Mouse (Mus musculus) intestine, embryonic 15.5 days (tissue): ENCODE measurements at regions not wholly inside any gene's neighbourhood (a gene's known extent, or its start where the extent isn't known, plus 50 kb on each side); places are given as distances from the start of the nearest gene placed in this dataset.

Experiments
- ATAC-seq: fragments of 200-750 bp; cut with Nextera tagmentation; 2 replicates; pipeline ENCODE4 v1.8.0; 2017; ENCODE audit warnings: moderate TSS enrichment, moderate library complexity
- H3K27ac ChIP-seq: fragments of 300-500 bp; sonication (generic); 2 replicates; pipeline ENCODE4 v1.5.1; 2015; ENCODE audit warnings: mild to moderate bottlenecking, inconsistent platforms
- H3K27me3 ChIP-seq: fragments of 300-500 bp; sonication (generic); replicated peaks from 2 replicates; pipeline ENCODE4 v1.6.1; 2015; ENCODE audit warnings: inconsistent platforms
- H3K36me3 ChIP-seq: fragments of 300-500 bp; sonication (generic); 2 replicates; pipeline ENCODE4 v1.6.1; 2015; ENCODE audit warnings: inconsistent platforms
- H3K4me1 ChIP-seq: fragments of 300-500 bp; sonication (generic); replicated peaks from 2 replicates; pipeline ENCODE4 v1.6.1; 2015; ENCODE audit warnings: inconsistent platforms
- H3K4me2 ChIP-seq: fragments of 300-500 bp; sonication (generic); replicated peaks from 2 replicates; pipeline ENCODE4 v1.6.1; 2015; ENCODE audit warnings: mild to moderate bottlenecking, inconsistent platforms
- H3K4me3 ChIP-seq: fragments of 300-500 bp; sonication (generic); replicated peaks from 2 replicates; pipeline ENCODE4 v1.5.1; 2015; ENCODE audit warnings: inconsistent platforms
- H3K9ac ChIP-seq: fragments of 300-500 bp; sonication (generic); 2 replicates; pipeline ENCODE4 v1.6.1; 2015; ENCODE audit warnings: inconsistent platforms
- H3K9me3 ChIP-seq: fragments of 300-500 bp; sonication (generic); 2 replicates; pipeline ENCODE4 v1.6.1; 2016; ENCODE audit warnings: inconsistent platforms
- WGBS: fragments of 180-500 bp; shearing (Covaris S2); methylation state at CpG from one replicate; pipeline ENCODE4 v1.1.7; 2015; 5-methylcytosine and 5-hydroxymethylcytosine counted together

- Histone ChIP-seq H3K27ac (no peak overlapping the region), H3K36me3 (no peaks in the 10 kb centered on the region), H3K4me2 (no peak overlapping the region), H3K9ac (no peak overlapping the region), H3K4me1 (peaks cover 13% of the 10 kb centered on the region), H3K27me3 (no peaks in the 10 kb centered on the region), H3K9me3 (no peaks in the 10 kb centered on the region), H3K4me3 (no peak overlapping the region)
- ATAC-seq: no peak
- WGBS: 87% methylated on average over 4 of the region's 4 CpGs
These were observed 55.9 kb upstream of the Fmod start for GRCm38 (mm10) chr1:133981185-133981584.

DNA sequence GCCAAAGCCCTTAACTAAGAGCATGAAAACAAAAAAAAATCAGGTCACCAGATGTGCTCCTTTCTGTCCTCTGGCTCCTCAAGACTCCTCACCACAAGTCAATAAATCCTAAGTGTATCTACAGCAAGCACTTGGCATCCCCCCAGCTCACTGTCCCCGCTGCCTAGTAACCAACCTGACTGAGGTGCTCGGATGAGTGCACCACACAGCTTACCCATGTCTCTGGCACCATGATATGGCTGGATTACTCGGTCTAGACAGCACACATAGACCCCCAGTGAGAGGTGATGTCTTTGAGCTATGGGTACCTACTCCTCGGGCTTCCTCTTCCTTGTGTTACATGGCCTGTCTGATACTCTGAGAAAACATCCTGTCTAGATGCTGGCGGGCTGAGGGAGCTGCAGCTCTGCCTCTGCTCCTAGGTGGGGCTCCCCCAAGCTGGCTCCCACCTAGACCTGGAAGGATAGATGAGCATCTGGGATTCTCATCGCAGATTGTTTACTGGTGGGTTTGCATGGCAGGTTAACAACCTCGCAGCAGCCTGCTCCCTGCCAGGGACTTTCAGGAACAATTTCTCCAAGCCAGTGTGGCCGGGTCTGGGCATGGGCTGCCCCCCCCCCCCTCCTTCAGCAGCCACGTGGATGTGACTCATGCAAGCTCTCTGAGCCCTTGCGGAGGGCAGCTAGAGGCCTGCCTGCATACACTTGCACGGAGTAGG, 57.2 kb upstream of the Prelp start:
- no peaks in the 10 kb centered on the region for H3K27me3 ChIP-seq
- 34% methylated on average over 11 of the region's 11 CpGs for WGBS
- no peak overlapping the region for H3K4me2 ChIP-seq
- no peak overlapping the region for H3K27ac ChIP-seq
- no peaks in the 10 kb centered on the region for H3K9me3 ChIP-seq
- H3K36me3 ChIP-seq: no peaks in the 10 kb centered on the region
- peak; percentile 71; the same call in 1 of the 2 replicates for ATAC-seq
- H3K9ac ChIP-seq: no peak overlapping the region
- no peak overlapping the region for H3K4me3 ChIP-seq
- peaks cover 13% of the 10 kb centered on the region for H3K4me1 ChIP-seq

- H3K9me3 ChIP-seq: no peaks in the 10 kb centered on the region
- no peaks in the 10 kb centered on the region for H3K27me3 ChIP-seq
- WGBS: 72% methylated on average over 7 of the region's 7 CpGs
- H3K4me2 ChIP-seq: no peak overlapping the region
- peaks cover 13% of the 10 kb centered on the region for H3K4me1 ChIP-seq
- H3K9ac ChIP-seq: no peak overlapping the region
- no peak overlapping the region for H3K27ac ChIP-seq
- H3K4me3 ChIP-seq: no peak overlapping the region
- no peak for ATAC-seq
- H3K36me3 ChIP-seq: no peaks in the 10 kb centered on the region
These were observed 56.0 kb upstream of the Prelp start for GRCm38 (mm10) chr1:133977260-133977659.

DNA sequence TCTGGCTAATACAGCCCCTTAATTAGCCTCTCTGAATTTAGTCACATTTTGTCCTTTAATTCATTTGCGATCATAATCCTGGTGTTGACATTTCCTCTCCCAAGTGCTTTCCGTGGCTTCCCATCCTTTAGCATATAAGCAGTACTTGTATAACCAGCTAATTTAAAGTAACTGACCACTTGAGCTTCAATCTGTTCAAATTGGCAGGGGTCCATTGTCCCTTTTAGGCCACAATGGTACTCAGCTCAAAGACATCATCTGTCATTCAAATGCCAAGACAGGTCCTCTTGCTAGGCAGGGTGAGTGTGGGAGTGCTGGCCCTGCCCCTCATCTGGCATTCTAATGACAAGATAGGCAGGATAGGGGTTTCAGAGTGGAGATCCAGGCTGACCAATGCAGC, 52.6 kb upstream of the Prelp start:
- Histone ChIP-seq H3K4me3 (no peak overlapping the region), H3K9me3 (no peaks in the 10 kb centered on the region), H3K4me2 (no peak overlapping the region), H3K4me1 (peaks cover 13% of the 10 kb centered on the region), H3K9ac (no peak overlapping the region), H3K27me3 (no peaks in the 10 kb centered on the region), H3K27ac (no peak overlapping the region), H3K36me3 (no peaks in the 10 kb centered on the region)
- 66% methylated on average over 2 of the region's 2 CpGs for WGBS
- no peak for ATAC-seq

- H3K27me3 ChIP-seq: no peaks in the 10 kb centered on the region
- WGBS: 45% methylated on average over 3 of the region's 3 CpGs
- H3K9ac ChIP-seq: no peak overlapping the region
- H3K4me1 ChIP-seq: 0 out of 2 replicates have a peak, but pooled peaks cover 10% of the 10 kb centered on the region
- H3K36me3 ChIP-seq: no peaks in the 10 kb centered on the region
- no peak overlapping the region for H3K4me2 ChIP-seq
- no peak for ATAC-seq
- H3K27ac ChIP-seq: no peak overlapping the region
- no peak overlapping the region for H3K4me3 ChIP-seq
- no peaks in the 10 kb centered on the region for H3K9me3 ChIP-seq
These were observed 50.1 kb upstream of the Prelp start for GRCm38 (mm10) chr1:133971290-133971689.
